Mouse (Mus musculus) stomach, postnatal 0 days (tissue): Measurements from ENCODE around the gene Prdm1. TPM values are rescaled to one million over a fixed set of nuclear protein-coding genes. Genes with fewer than 3 reads are reported as not detected.

Experiments used
- ATAC-seq: fragments of 200-750 bp; cut with Nextera tagmentation; 2 replicates; pipeline ENCODE4 v1.8.0; 2017; ENCODE audit not compliant: low FRiP score, low TSS enrichment
- DNase-seq: peaks from one replicate; pipeline ENCODE4 v3.0.0-alpha.2; 2016; ENCODE audit warnings: low spot score
- H3K27ac ChIP-seq: fragments of 300-500 bp; sonication (generic); replicated peaks from 2 replicates; pipeline ENCODE4 v1.5.1; 2014; ENCODE audit warnings: mild to moderate bottlenecking, control low read depth
- H3K27me3 ChIP-seq: fragments of 300-500 bp; sonication (generic); 2 replicates; pipeline ENCODE4 v1.6.1; 2014; ENCODE audit warnings: low read length; ENCODE audit not compliant: control insufficient read depth, insufficient read depth
- H3K36me3 ChIP-seq: fragments of 300-500 bp; sonication (generic); 2 replicates; pipeline ENCODE4 v1.6.1; 2014; ENCODE audit warnings: low read length, mixed read lengths; ENCODE audit not compliant: control insufficient read depth, insufficient read depth
- H3K4me1 ChIP-seq: fragments of 300-500 bp; sonication (generic); replicated peaks from 2 replicates; pipeline ENCODE4 v1.6.1; 2014; ENCODE audit warnings: antibody characterized with exemption; ENCODE audit not compliant: control insufficient read depth, insufficient read depth
- H3K4me2 ChIP-seq: fragments of 300-500 bp; sonication (generic); replicated peaks from 2 replicates; pipeline ENCODE4 v1.6.1; 2014; ENCODE audit warnings: low read depth, mild to moderate bottlenecking, control low read depth, moderate library complexity
- H3K4me3 ChIP-seq: fragments of 300-500 bp; sonication (generic); 2 replicates; pipeline ENCODE4 v1.5.1; 2014; ENCODE audit warnings: low read depth, low read length, control low read depth
- H3K9ac ChIP-seq: fragments of 300-500 bp; sonication (generic); 2 replicates; pipeline ENCODE4 v1.6.1; 2014; ENCODE audit warnings: mild to moderate bottlenecking, low read length, control low read depth, mixed read lengths
- H3K9me3 ChIP-seq: fragments of 300-500 bp; sonication (generic); 2 replicates; pipeline ENCODE4 v1.6.1; 2016; ENCODE audit warnings: low read length; ENCODE audit not compliant: control insufficient read depth
- CTCF ChIP-seq: IDR thresholded peaks from 2 replicates; pipeline ENCODE4 v1.5.1; 2016; ENCODE audit warnings: antibody characterized with exemption, low read depth, mild to moderate bottlenecking, moderate library complexity
- EP300 ChIP-seq: optimal IDR thresholded peaks from 2 replicates; pipeline ENCODE3; 2016; ENCODE audit warnings: antibody characterized with exemption
- WGBS: fragments of 180-500 bp; shearing (Covaris S2); extraction: QIAGEN DNeasy Blood & Tissue Kit; methylation state at CpG from one replicate; pipeline ENCODE4 v1.1.7; 2014; 5-methylcytosine and 5-hydroxymethylcytosine counted together
- polyA plus RNA-seq: library from polyadenylated mRNA; unstranded; fragments of >200 nt; fragmentation: Nextera tagmentation; extraction: Ambion mirVana; gene quantifications from 2 replicates; pipeline ENCODE4 v1.2.1, GENCODE M21; 2015

The Prdm1 gene
- polyA plus RNA-seq, 1 experiment from 2014 or later: 5.9 TPM

- no peaks in the 10 kb centered on the region for H3K9me3 ChIP-seq
- no peak overlapping the region for H3K4me2 ChIP-seq
- ATAC-seq (no peak), DNase-seq (no peak)
- H3K36me3 ChIP-seq: no peaks in the 10 kb centered on the region
- no peaks in the 10 kb centered on the region for H3K27me3 ChIP-seq
- TF ChIP-seq EP300: no peak
- TF ChIP-seq CTCF: no peak
- H3K27ac ChIP-seq: no peak overlapping the region
- H3K4me1 ChIP-seq: no peaks in the 10 kb centered on the region
- no peak overlapping the region for H3K4me3 ChIP-seq
- no peak overlapping the region for H3K9ac ChIP-seq
- 76% methylated on average over 5 of the region's 5 CpGs for WGBS
Measured at GRCm38 (mm10) chr10:44390286-44390685, 138.0 kb downstream of the Prdm1 start.

GRCm38 (mm10) chr10:44388706-44389233, 139.5 kb downstream of the Prdm1 start:
- Histone ChIP-seq H3K27ac (no peak overlapping the region), H3K27me3 (no peaks in the 10 kb centered on the region), H3K4me3 (no peak overlapping the region), H3K4me1 (no peaks in the 10 kb centered on the region), H3K9me3 (no peaks in the 10 kb centered on the region), H3K9ac (no peak overlapping the region), H3K4me2 (no peak overlapping the region), H3K36me3 (no peaks in the 10 kb centered on the region)
- no peak for ATAC-seq
- 62% methylated on average over 11 of the region's 11 CpGs for WGBS
- no peak for DNase-seq
- TF ChIP-seq CTCF (no peak), EP300 (no peak)
